Mouse (Mus musculus) gastrocnemius, adult 2 months (tissue): ENCODE measurements around the gene Nol9. TPM values are rescaled to one million over a fixed set of nuclear protein-coding genes. Genes with fewer than 3 reads are reported as not detected.

Experiments
- DNase-seq: peaks from one replicate; pipeline ENCODE4 v3.0.0; 2022
- H3K27ac ChIP-seq: fragments of 200-600 bp; 2 replicates; pipeline ENCODE4 v1.8.1; 2022; ENCODE audit warnings: mild to moderate bottlenecking
- H3K4me3 ChIP-seq: fragments of 200-600 bp; 2 replicates; pipeline ENCODE4 v1.8.1; 2022; ENCODE audit warnings: mild to moderate bottlenecking, moderate library complexity
- CTCF ChIP-seq: fragments of 200-600 bp; IDR thresholded peaks from 2 replicates; pipeline ENCODE4 v1.8.1; 2022; ENCODE audit warnings: antibody characterized with exemption, mild to moderate bottlenecking, moderate library complexity
- intact Hi-C: fragments of 180-260 bp; cut with DNase I; formaldehyde crosslinking; loops from one replicate; pipeline ENCODE4 v1.15.1; 2025
- total RNA-seq, 2 experiments: library from RNA; stranded (reverse); gene quantifications; 2 replicates each; pipeline ENCODE4 v1.2.3; 2021

Nol9 gene
- total RNA-seq, 2 experiments from 2014 or later: 10.6 to 11.7 TPM

- no peak for DNase-seq
- 0 out of 2 replicates have a peak overlapping the region, but pooled peaks have one; percentile 43 for H3K27ac ChIP-seq
- peak overlapping the region; percentile 59 for H3K4me3 ChIP-seq
- intact Hi-C loops: no loop called here
- no peak for TF ChIP-seq CTCF
These were observed 68.4 kb downstream of the Nol9 start for GRCm38 (mm10) chr4:152107493-152107892.

GRCm38 (mm10) chr4:152107971-152108509, 68.9 kb downstream of the Nol9 start:
- DNase-seq: peak; percentile 73
- intact Hi-C loops: no loop called here
- 0 out of 2 replicates have a peak overlapping the region, but pooled peaks have one; percentile 43 for H3K27ac ChIP-seq
- no peak for TF ChIP-seq CTCF
- H3K4me3 ChIP-seq: peak overlapping the region; percentile 59

- no peak for DNase-seq
- Histone ChIP-seq H3K27ac (no peak overlapping the region), H3K4me3 (no peak overlapping the region)
- TF ChIP-seq CTCF: no peak
- intact Hi-C loops: no loop called here
These were observed 69.6 kb downstream of the Nol9 start for GRCm38 (mm10) chr4:152108673-152109072.

DNA sequence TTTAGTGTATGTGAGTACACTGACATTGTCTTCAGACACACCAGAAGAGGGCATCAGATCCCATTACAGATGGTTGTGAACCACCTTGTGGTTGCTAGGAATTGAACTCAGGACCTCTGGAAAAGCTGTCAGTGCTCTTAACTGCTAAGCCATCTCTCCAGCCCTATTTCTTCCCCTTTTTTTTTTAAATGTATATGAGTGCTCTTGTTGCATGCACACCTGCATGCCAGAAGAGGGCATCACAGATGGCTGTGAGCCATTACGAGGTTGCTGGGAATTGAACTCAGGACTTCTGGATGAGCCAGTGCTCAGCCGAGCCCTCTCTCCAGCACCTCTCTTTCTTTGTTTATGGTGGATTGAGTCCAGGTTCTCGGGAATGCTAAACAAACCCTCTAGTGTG, 70.4 kb downstream of the Nol9 start:
- DNase-seq: no peak
- no peak overlapping the region for H3K27ac ChIP-seq
- no peak overlapping the region for H3K4me3 ChIP-seq
- intact Hi-C loops: no loop called here
- TF ChIP-seq CTCF: no peak

- TF ChIP-seq CTCF: no peak
- DNase-seq: no peak
- no peak overlapping the region for H3K4me3 ChIP-seq
- H3K27ac ChIP-seq: no peak overlapping the region
- intact Hi-C loops: no loop called here
These were observed 71.6 kb downstream of the Nol9 start for GRCm38 (mm10) chr4:152110689-152111088.

Other genes starting within 250 kb of the Nol9 start
- 100 to 1,000 TPM in 1 of 2 experiments, 10 to 100 TPM in 1; 95.9 to 126 TPM for gene Camta1, start 177.4 kb upstream of the Nol9 start, total RNA-seq
- 10 to 100 TPM; 52.8 to 70.8 TPM for gene Dnajc11, start 105.6 kb upstream of the Nol9 start, total RNA-seq
- 10 to 100 TPM; 31.1 to 32.5 TPM for gene Thap3, start 50.3 kb upstream of the Nol9 start, total RNA-seq
- 1 to 10 TPM; 4.5 to 4.6 TPM for gene Phf13, start 43.1 kb upstream of the Nol9 start, total RNA-seq
- 100 to 1,000 TPM in 1 of 2 experiments, 10 to 100 TPM in 1; 92.5 to 125 TPM for gene Klhl21, start 30.5 kb upstream of the Nol9 start, total RNA-seq
- gene Zbtb48, start 11.7 kb upstream of the Nol9 start, total RNA-seq: 1 to 10 TPM; 2.4 to 3.3 TPM
- under 1 TPM; 0.53 to 0.59 TPM for gene Tas1r1, start 753 bp upstream of the Nol9 start, total RNA-seq
- 1 to 10 TPM; 4.9 to 6.6 TPM for gene Plekhg5, start 33.2 kb downstream of the Nol9 start, total RNA-seq
- 1 to 10 TPM in 1 of 2 experiments, under 1 TPM in 1; 0.38 to 2.0 TPM for gene Tnfrsf25, start 76.6 kb downstream of the Nol9 start, total RNA-seq
- under 1 TPM; 0.13 to 0.45 TPM for gene Espn, start 113.0 kb downstream of the Nol9 start, total RNA-seq
- gene Hes2, start 119.5 kb downstream of the Nol9 start, total RNA-seq: not detected
- gene Acot7, start 138.8 kb downstream of the Nol9 start, total RNA-seq: 10 to 100 TPM; 12.7 to 22.8 TPM
- gene Gpr153, start 234.9 kb downstream of the Nol9 start, total RNA-seq: 1 to 10 TPM; 3.4 to 7.3 TPM